Mouse (Mus musculus) limb, embryonic 10.5 days (tissue): ENCODE results near the gene Siah1b. TPM values are rescaled to one million over a fixed set of nuclear protein-coding genes. Genes with fewer than 3 reads are reported as not detected.

Experiments
- DNase-seq: peaks from one replicate; pipeline ENCODE4 v3.0.0-alpha.2; 2017; ENCODE audit warnings: low spot score
- H3K27ac ChIP-seq: fragments of 300-500 bp; sonication (generic); 2 replicates; pipeline ENCODE4 v1.5.1; 2016; ENCODE audit warnings: mild to moderate bottlenecking
- H3K27me3 ChIP-seq: fragments of 300-500 bp; sonication (generic); 2 replicates; pipeline ENCODE4 v1.6.1; 2016; ENCODE audit warnings: low read depth, mild to moderate bottlenecking; ENCODE audit not compliant: poor library complexity, severe bottlenecking
- H3K36me3 ChIP-seq: fragments of 300-500 bp; sonication (generic); 2 replicates; pipeline ENCODE4 v1.6.1; 2016; ENCODE audit warnings: mild to moderate bottlenecking, moderate library complexity
- H3K4me1 ChIP-seq: fragments of 300-500 bp; sonication (generic); 2 replicates; pipeline ENCODE4 v1.6.1; 2016
- H3K4me3 ChIP-seq: fragments of 300-500 bp; sonication (generic); 2 replicates; pipeline ENCODE4 v1.5.1; 2016; ENCODE audit warnings: mild to moderate bottlenecking, moderate library complexity
- H3K9me3 ChIP-seq: fragments of 300-500 bp; sonication (generic); replicated peaks from 2 replicates; pipeline ENCODE4 v1.6.1; 2016; ENCODE audit warnings: mild to moderate bottlenecking
- WGBS: fragments of 180-500 bp; shearing (Covaris S2); methylation state at CpG from one replicate; pipeline ENCODE4 v1.1.7; 2016; 5-methylcytosine and 5-hydroxymethylcytosine counted together
- polyA plus RNA-seq: library from polyadenylated mRNA; unstranded; fragments of >200 nt; fragmentation: Nextera tagmentation; extraction: Ambion mirVana; gene quantifications from 2 replicates; pipeline ENCODE4 v1.2.1, GENCODE M21; 2016

The Siah1b gene
- polyA plus RNA-seq, 1 experiment from 2014 or later = 49.5 TPM

- Histone ChIP-seq H3K9me3 (no peaks in the 10 kb centered on the region), H3K27me3 (peaks cover 60% of the 10 kb centered on the region), H3K36me3 (peaks cover 28% of the 10 kb centered on the region), H3K4me3 (no peak overlapping the region), H3K27ac (no peak overlapping the region), H3K4me1 (no peaks in the 10 kb centered on the region)
- DNase-seq = no peak
- 94% methylated on average over 4 of the region's 4 CpGs for WGBS
Observed at GRCm38 (mm10) chrX:164068968-164069367, 7.3 kb downstream of the Siah1b start.

DNA sequence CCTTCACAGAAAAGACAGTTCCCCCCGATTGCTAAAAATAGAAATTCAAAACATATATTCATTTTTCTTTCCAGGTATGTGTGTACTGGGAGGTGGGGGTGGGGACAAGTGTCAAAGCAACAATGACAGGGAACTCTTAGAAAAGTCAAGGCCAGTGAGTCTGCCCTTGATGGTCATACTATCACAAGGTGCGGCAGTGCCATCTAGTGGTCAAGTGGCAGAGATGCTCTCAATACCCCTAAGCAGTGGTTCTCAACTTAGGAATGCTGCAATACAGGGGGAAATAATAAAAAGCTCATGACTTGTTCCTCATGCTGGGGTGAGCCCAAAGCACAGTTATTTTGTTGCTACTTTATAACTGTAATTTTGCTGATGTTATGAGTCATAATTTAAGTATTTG, 10.1 kb downstream of the Siah1b start:
- Histone ChIP-seq H3K27ac (no peak overlapping the region), H3K4me1 (no peaks in the 10 kb centered on the region), H3K9me3 (no peaks in the 10 kb centered on the region), H3K36me3 (peaks cover 3% of the 10 kb centered on the region), H3K27me3 (peaks cover 65% of the 10 kb centered on the region), H3K4me3 (no peak overlapping the region)
- DNase-seq = peak; percentile 77
- 7% methylated on average over 2 of the region's 2 CpGs for WGBS

- Histone ChIP-seq H3K9me3 (no peaks in the 10 kb centered on the region), H3K36me3 (no peaks in the 10 kb centered on the region), H3K27ac (no peak overlapping the region), H3K4me1 (no peaks in the 10 kb centered on the region), H3K27me3 (peaks cover 95% of the 10 kb centered on the region), H3K4me3 (no peak overlapping the region)
- no peak for DNase-seq
- 75% methylated on average over 4 of the region's 4 CpGs for WGBS
Observed at GRCm38 (mm10) chrX:164059070-164059469, 17.2 kb downstream of the Siah1b start.

GRCm38 (mm10) chrX:164058523-164058922, 17.8 kb downstream of the Siah1b start:
- no peak overlapping the region for H3K27ac ChIP-seq
- H3K4me1 ChIP-seq = no peaks in the 10 kb centered on the region
- no peaks in the 10 kb centered on the region for H3K36me3 ChIP-seq
- WGBS = 81% methylated on average over 3 of the region's 3 CpGs
- no peak overlapping the region for H3K4me3 ChIP-seq
- peaks cover 94% of the 10 kb centered on the region for H3K27me3 ChIP-seq
- DNase-seq = no peak
- no peaks in the 10 kb centered on the region for H3K9me3 ChIP-seq

DNA sequence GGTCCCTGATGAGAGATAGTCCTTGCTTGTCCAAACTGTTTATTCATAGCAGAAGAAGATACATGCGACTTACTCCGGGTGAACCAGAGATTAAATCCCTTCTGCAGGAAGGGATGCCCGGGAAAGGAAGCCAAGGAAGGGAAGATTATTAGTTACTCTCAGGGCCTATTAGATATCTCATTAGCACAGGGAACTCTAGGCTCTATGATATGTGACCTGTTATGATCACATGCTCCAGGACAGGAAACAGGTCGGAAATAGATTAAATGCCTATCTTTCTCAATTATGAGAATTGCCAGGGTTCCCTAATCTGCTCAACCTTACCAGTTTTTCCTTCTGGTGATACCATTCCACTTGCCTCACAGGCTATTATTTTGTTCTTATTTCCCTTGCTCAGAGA, 20.6 kb downstream of the Siah1b start:
- no peaks in the 10 kb centered on the region for H3K4me1 ChIP-seq
- peaks cover 68% of the 10 kb centered on the region for H3K27me3 ChIP-seq
- no peak overlapping the region for H3K4me3 ChIP-seq
- WGBS = 90% methylated on average over 4 of the region's 4 CpGs
- no peaks in the 10 kb centered on the region for H3K36me3 ChIP-seq
- DNase-seq = no peak
- no peaks in the 10 kb centered on the region for H3K9me3 ChIP-seq
- no peak overlapping the region for H3K27ac ChIP-seq

DNA sequence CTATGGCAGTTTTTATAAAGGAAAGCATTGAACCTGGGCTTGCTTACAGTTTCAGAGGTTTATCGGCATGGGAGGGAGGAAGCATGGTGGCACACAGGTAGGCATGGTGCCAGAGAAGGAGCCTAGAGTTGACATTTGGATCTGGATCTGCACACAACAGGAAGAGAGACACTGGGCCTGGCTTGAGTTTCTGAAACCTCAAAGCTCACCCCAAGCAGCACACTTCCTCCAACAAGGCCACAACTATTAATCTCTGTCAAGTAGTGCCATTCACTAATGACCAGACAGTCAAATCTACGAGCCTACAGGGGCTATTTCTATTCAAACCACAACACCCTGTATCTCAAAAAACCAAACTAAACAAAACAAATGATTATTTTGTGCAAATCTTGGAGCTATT, 29.6 kb downstream of the Siah1b start:
- Histone ChIP-seq H3K4me1 (no peaks in the 10 kb centered on the region), H3K36me3 (no peaks in the 10 kb centered on the region), H3K4me3 (no peak overlapping the region), H3K9me3 (no peaks in the 10 kb centered on the region), H3K27ac (no peak overlapping the region), H3K27me3 (peaks cover 59% of the 10 kb centered on the region)
- 83% methylated on average over 2 of the region's 2 CpGs for WGBS
- no peak for DNase-seq

DNA sequence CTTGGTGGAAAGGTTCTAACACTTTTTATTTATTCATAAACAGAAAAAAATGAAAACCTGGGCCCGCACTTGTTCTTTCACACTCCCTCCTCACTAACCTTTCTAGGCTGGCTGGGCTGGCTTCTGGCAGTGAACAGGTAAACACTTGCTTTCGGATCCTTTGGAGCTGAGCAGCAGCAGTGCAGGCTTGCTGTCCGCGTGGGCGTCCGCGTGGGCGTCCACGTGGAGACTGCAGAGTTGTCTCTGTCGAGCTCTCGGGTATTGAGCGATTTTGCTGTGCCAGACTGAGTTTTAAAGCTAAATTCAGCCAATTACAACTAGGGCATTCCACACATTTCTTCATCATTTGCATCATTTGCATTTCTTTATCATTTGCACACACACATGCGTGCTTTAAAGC, 34.2 kb downstream of the Siah1b start:
- no peak overlapping the region for H3K27ac ChIP-seq
- H3K27me3 ChIP-seq = peaks cover 81% of the 10 kb centered on the region
- no peak for DNase-seq
- no peaks in the 10 kb centered on the region for H3K4me1 ChIP-seq
- 75% methylated on average over 13 of the region's 13 CpGs for WGBS
- no peaks in the 10 kb centered on the region for H3K36me3 ChIP-seq
- H3K9me3 ChIP-seq = no peaks in the 10 kb centered on the region
- no peak overlapping the region for H3K4me3 ChIP-seq

DNA sequence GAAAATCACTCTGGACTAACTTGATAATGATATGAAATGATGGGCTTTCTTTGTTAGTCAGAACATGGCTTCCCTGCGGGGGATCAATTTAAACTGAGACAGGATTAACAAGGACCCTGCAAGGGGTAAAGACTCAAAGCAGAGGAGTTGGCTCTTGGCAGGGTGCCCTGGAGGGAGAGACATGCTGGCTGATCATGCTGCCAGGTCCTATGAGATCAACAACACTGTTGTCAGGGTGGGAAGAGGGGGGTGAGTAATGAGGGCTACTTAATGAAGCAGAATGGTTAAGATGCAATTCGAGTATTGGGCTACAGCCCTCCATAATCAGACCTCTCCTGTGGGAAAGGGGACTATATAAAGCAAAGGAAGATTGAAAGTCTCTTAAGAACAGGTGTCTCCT, 37.4 kb downstream of the Siah1b start:
- WGBS = 62% methylated on average over 2 of the region's 2 CpGs
- H3K27me3 ChIP-seq = peaks cover 76% of the 10 kb centered on the region
- no peaks in the 10 kb centered on the region for H3K4me1 ChIP-seq
- DNase-seq = no peak
- no peak overlapping the region for H3K4me3 ChIP-seq
- H3K36me3 ChIP-seq = no peaks in the 10 kb centered on the region
- H3K27ac ChIP-seq = no peak overlapping the region
- no peaks in the 10 kb centered on the region for H3K9me3 ChIP-seq

DNA sequence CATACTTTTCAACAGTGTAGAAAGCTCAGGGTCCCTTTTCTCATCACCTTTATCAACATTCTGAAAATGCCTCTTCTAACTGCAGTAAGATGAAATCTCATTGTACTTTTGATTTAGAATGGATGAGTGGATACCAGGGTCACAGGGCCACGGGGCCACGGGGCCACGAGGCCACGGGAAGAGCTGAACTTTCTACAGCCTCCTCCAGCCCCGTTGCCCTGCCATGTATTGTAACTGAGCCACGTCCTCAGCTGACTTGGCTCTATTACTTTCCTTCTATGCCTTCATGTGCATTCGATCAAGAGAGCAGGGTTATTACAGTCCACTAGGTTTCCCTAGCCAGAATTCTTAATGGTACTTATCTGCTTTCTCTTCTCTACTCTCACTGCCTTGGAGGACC, 40.4 kb downstream of the Siah1b start:
- H3K27ac ChIP-seq = no peak overlapping the region
- H3K9me3 ChIP-seq = no peaks in the 10 kb centered on the region
- WGBS = 90% methylated on average over 7 of the region's 7 CpGs
- H3K27me3 ChIP-seq = peaks cover 79% of the 10 kb centered on the region
- no peaks in the 10 kb centered on the region for H3K36me3 ChIP-seq
- no peak overlapping the region for H3K4me3 ChIP-seq
- no peaks in the 10 kb centered on the region for H3K4me1 ChIP-seq
- no peak for DNase-seq

DNA sequence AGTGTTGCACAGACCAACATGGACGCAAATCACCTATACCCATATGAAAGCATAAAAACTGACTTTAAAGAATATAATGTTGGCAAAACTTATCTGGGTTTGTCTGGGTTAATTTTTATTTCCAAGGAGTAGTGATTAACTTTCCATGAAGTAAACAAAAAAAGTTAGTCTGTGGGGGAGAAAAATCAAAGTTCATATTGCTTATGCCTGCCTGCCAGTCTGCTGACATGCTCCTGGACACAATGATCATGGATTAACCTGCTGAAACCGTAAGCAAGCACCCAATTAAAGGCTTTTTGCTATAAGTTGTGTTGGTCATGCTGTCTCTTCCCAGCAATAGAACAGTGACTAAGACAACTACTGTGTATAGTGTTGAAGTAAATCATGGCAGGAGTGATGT, 40.9 kb downstream of the Siah1b start:
- no peak overlapping the region for H3K27ac ChIP-seq
- no peak for DNase-seq
- 83% methylated on average over 2 of the region's 2 CpGs for WGBS
- no peaks in the 10 kb centered on the region for H3K9me3 ChIP-seq
- no peaks in the 10 kb centered on the region for H3K4me1 ChIP-seq
- no peak overlapping the region for H3K4me3 ChIP-seq
- H3K36me3 ChIP-seq = no peaks in the 10 kb centered on the region
- peaks cover 85% of the 10 kb centered on the region for H3K27me3 ChIP-seq

- Histone ChIP-seq H3K4me3 (no peak overlapping the region), H3K9me3 (no peaks in the 10 kb centered on the region), H3K27me3 (peaks cover 85% of the 10 kb centered on the region), H3K27ac (no peak overlapping the region), H3K36me3 (no peaks in the 10 kb centered on the region), H3K4me1 (no peaks in the 10 kb centered on the region)
- no peak for DNase-seq
- WGBS = 91% methylated on average over 7 of the region's 7 CpGs
Observed at GRCm38 (mm10) chrX:164032526-164032925, 43.8 kb downstream of the Siah1b start.

- H3K27ac ChIP-seq = no peak within 1 kb of the TSS
- H3K4me3 ChIP-seq = peak within 1 kb of the TSS; percentile 47
- no peaks in the 10 kb centered on the region for H3K9me3 ChIP-seq
- WGBS = 10% methylated on average over 22 of the region's 22 CpGs
- peak; percentile 86 for DNase-seq
- H3K4me1 ChIP-seq = no peaks in the 10 kb centered on the region
- H3K27me3 ChIP-seq = peaks cover 92% of the 10 kb centered on the region
- no peaks in the 10 kb centered on the region for H3K36me3 ChIP-seq
Observed at GRCm38 (mm10) chrX:164027607-164028289, 48.5 kb downstream of the Siah1b start, which contains the start of gene Car5b. TSS of gene Car5b (minus strand) at chrX:164027997.
